Mouse (Mus musculus) small intestine, adult 2 months (tissue): ENCODE results near the gene Gtf2ird1.

Experiments
- CTCF ChIP-seq: fragments of 200-500 bp; IDR thresholded peaks from 2 replicates; pipeline ENCODE4 v1.5.1; 2012; ENCODE audit warnings: low read depth, mild to moderate bottlenecking, control low read depth, inconsistent platforms, low read length, moderate library complexity, mixed read lengths; ENCODE audit not compliant: insufficient replicate concordance, insufficient read length; ENCODE audit errors: extremely low read depth
- POLR2A ChIP-seq: fragments of 200-500 bp; IDR thresholded peaks from 2 replicates; pipeline ENCODE4 v1.6.1; 2012; ENCODE audit warnings: low read depth, mild to moderate bottlenecking, control low read depth, inconsistent platforms, low read length, moderate library complexity

- TF ChIP-seq CTCF (no peak), POLR2A (no peak)
Observed at GRCm38 (mm10) chr5:134436782-134437458, 19.6 kb downstream of the Gtf2ird1 start.
